Mouse (Mus musculus) CH12.LX (cell line): ENCODE results near the gene Cox8c.

Experiments used
- CHD2 ChIP-seq: IDR thresholded peaks from 2 replicates; pipeline ENCODE4 v1.6.1; 2011; ENCODE audit warnings: low read length, improper control_type of control experiment
- CTCF ChIP-seq, 2 experiments: IDR thresholded peaks in 1 of 2; conservative IDR thresholded peaks in 1 of 2; 2 replicates each; pipeline ENCODE4 v1.5.1; 2011 to 2012; ENCODE audit warnings: low read depth in 2 of 2, low read length in 2 of 2, improper control_type of control experiment in 1 of 2, inconsistent platforms in 1 of 2, mild to moderate bottlenecking in 1 of 2, moderate library complexity in 1 of 2
- EP300 ChIP-seq: IDR thresholded peaks from 2 replicates; pipeline ENCODE4 v1.6.1; 2011; ENCODE audit warnings: low read length, improper control_type of control experiment
- JUN ChIP-seq: IDR thresholded peaks from 2 replicates; pipeline ENCODE4 v1.6.1; 2011; ENCODE audit warnings: low read depth, mild to moderate bottlenecking, low read length, improper control_type of control experiment, moderate library complexity; ENCODE audit not compliant: insufficient read depth
- KAT2A ChIP-seq: IDR thresholded peaks from 2 replicates; pipeline ENCODE4 v1.6.1; 2012; ENCODE audit warnings: low read length, improper control_type of control experiment, inconsistent platforms; ENCODE audit not compliant: insufficient replicate concordance
- MAFK ChIP-seq: IDR thresholded peaks from 2 replicates; pipeline ENCODE4 v1.6.1; 2011; ENCODE audit warnings: low read length, improper control_type of control experiment; ENCODE audit not compliant: insufficient replicate concordance
- MAX ChIP-seq: IDR thresholded peaks from 2 replicates; pipeline ENCODE4 v1.6.1; 2011; ENCODE audit warnings: low read length, improper control_type of control experiment
- MAZ ChIP-seq: IDR thresholded peaks from 2 replicates; pipeline ENCODE4 v1.6.1; 2012; ENCODE audit warnings: low read depth, mild to moderate bottlenecking, inconsistent platforms, low read length, improper control_type of control experiment, moderate library complexity
- MXI1 ChIP-seq: IDR thresholded peaks from 2 replicates; pipeline ENCODE4 v1.6.1; 2011; ENCODE audit warnings: mild to moderate bottlenecking, low read depth, low read length, improper control_type of control experiment
- POLR2A ChIP-seq: IDR thresholded peaks from 2 replicates; pipeline ENCODE4 v1.6.1; 2011; ENCODE audit warnings: low read depth, mild to moderate bottlenecking, improper control_type of control experiment, low read length
- POLR2AphosphoS2 ChIP-seq: IDR thresholded peaks from 2 replicates; pipeline ENCODE4 v1.6.1; 2011; ENCODE audit warnings: low read depth, low read length, improper control_type of control experiment
- USF1 ChIP-seq: IDR thresholded peaks from 2 replicates; pipeline ENCODE4 v1.6.1; 2014; ENCODE audit warnings: low read depth, mild to moderate bottlenecking, inconsistent platforms, low read length, improper control_type of control experiment
- ZC3H11A ChIP-seq: IDR thresholded peaks from 2 replicates; pipeline ENCODE4 v1.6.1; 2012; ENCODE audit warnings: low read depth, mild to moderate bottlenecking, inconsistent platforms, low read length, improper control_type of control experiment

DNA sequence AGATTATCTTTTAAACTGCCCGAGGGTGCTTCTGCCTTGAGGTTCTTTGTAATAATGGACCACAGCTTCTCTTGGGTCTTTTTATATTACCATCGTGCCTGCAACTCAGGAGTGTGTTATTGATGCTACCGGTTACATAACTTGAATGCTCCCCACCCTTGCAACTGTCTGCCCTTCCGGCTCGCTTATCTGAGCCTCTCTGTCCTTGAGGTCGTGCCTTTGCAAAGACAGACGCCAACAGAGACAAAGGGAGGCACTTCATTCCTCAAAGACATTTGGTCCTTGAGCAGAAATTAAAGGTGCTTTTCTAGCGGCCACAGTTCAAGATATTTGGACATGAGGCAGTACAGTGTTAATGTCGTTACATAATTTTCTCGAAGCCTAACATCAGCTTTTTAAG, 11.8 kb upstream of the Cox8c start:
- TF ChIP-seq CTCF (conservative IDR thresholded peaks at IDR 0.05 in 1 of 2, IDR thresholded peaks at IDR 0.05 in 1 of 2; ENCODE audit: low read depth in 2 of 2, low read length in 2 of 2) = no peak
- TF ChIP-seq ZC3H11A = no peak
- no peak for TF ChIP-seq MAFK
- no peak for TF ChIP-seq KAT2A
- no peak for TF ChIP-seq POLR2A
- no peak for TF ChIP-seq POLR2AphosphoS2
- TF ChIP-seq CHD2 = no peak
- no peak for TF ChIP-seq MAZ
- no peak for TF ChIP-seq USF1
- no peak for TF ChIP-seq EP300
- no peak for TF ChIP-seq MAX
- no peak for TF ChIP-seq MXI1
- no peak for TF ChIP-seq JUN
